Mouse (Mus musculus) testis, adult 2 months (tissue): ENCODE data around the gene Cdipt.

Experiments used
- CTCF ChIP-seq: fragments of 200-500 bp; IDR thresholded peaks from 2 replicates; pipeline ENCODE4 v1.5.1; 2012; ENCODE audit warnings: low read depth, mild to moderate bottlenecking, inconsistent platforms, low read length, moderate library complexity; ENCODE audit not compliant: control insufficient read depth, insufficient read depth, insufficient replicate concordance
- POLR2A ChIP-seq: fragments of 200-500 bp; IDR thresholded peaks from 2 replicates; pipeline ENCODE4 v1.6.1; 2012; ENCODE audit warnings: low read depth, mild to moderate bottlenecking, inconsistent platforms, low read length, moderate library complexity; ENCODE audit not compliant: control insufficient read depth

DNA sequence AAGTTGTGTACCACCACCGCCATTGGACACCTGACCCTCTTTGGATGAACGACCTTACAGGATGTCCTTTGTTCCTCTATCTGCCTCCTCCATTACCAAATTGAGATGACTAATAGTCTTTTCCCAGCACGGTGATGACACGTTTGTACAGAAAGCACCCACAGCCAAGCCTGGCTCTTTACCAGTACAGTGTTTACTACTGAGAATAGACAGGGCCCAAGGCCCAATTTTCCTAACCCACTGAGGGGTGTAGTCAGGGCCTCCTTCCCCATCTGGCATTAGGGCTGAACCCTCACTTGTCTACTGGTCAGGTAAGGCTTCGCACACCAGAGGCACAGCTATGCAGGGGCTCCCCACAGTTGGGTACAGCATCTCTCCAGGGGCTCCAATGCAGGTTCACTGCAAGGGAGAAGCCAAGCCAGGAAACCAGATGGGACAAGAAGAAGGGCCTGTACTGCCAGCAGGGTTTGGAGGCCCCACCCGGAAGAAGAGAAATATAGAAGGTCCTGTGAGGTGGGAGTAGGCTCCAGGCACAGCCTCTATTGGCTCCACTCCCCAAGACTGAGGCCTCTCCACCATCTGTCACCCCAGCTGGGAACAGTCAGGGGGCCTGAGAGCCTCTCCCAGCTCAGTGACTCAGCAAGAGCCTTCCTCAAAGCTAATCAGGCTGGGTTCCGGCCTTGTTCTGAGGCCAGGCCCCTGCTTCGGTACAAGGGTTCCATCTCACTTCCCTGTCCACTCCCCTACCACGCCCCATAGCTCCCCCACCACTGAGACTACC, 32.7 kb downstream of the Cdipt start:
- no peak for TF ChIP-seq CTCF
- no peak for TF ChIP-seq POLR2A
